Mouse (Mus musculus) heart, embryonic 10.5 days (tissue): ENCODE measurements around the gene Gm20708. TPM values are rescaled to one million over a fixed set of nuclear protein-coding genes. Genes with fewer than 3 reads are reported as not detected.
"Not testable (repeated sequence)": the region's sequence is repeated elsewhere in the genome, so short reads cannot be mapped to it uniquely, and the experiment has no call there.

Experiments
- DNase-seq: peaks from one replicate; pipeline ENCODE4 v3.0.0-alpha.2; 2017; ENCODE audit warnings: low spot score
- H3K27ac ChIP-seq: fragments of 300-500 bp; sonication (generic); 2 replicates; pipeline ENCODE4 v1.5.1; 2016; ENCODE audit warnings: mild to moderate bottlenecking
- H3K27me3 ChIP-seq: fragments of 300-500 bp; sonication (generic); 2 replicates; pipeline ENCODE4 v1.6.1; 2016; ENCODE audit warnings: mild to moderate bottlenecking; ENCODE audit not compliant: poor library complexity, insufficient read depth, severe bottlenecking
- H3K36me3 ChIP-seq: fragments of 300-500 bp; sonication (generic); 2 replicates; pipeline ENCODE4 v1.6.1; 2016; ENCODE audit warnings: mild to moderate bottlenecking, moderate library complexity
- H3K4me1 ChIP-seq: fragments of 300-500 bp; sonication (generic); 2 replicates; pipeline ENCODE4 v1.6.1; 2016; ENCODE audit warnings: mild to moderate bottlenecking
- H3K4me3 ChIP-seq: fragments of 300-500 bp; sonication (generic); 2 replicates; pipeline ENCODE4 v1.5.1; 2016; ENCODE audit warnings: mild to moderate bottlenecking, moderate library complexity
- H3K9me3 ChIP-seq: fragments of 300-500 bp; sonication (generic); 2 replicates; pipeline ENCODE4 v1.6.1; 2016; ENCODE audit warnings: mild to moderate bottlenecking, moderate library complexity
- WGBS: fragments of 180-500 bp; shearing (Covaris S2); methylation state at CpG from one replicate; pipeline ENCODE4 v1.1.7; 2016; 5-methylcytosine and 5-hydroxymethylcytosine counted together
- polyA plus RNA-seq: library from polyadenylated mRNA; unstranded; fragments of >200 nt; fragmentation: Nextera tagmentation; extraction: Ambion mirVana; gene quantifications from 2 replicates; pipeline ENCODE4 v1.2.1, GENCODE M21; 2016

Gm20708 gene
- polyA plus RNA-seq, 1 experiment from 2014 or later: 1.1 TPM

DNA sequence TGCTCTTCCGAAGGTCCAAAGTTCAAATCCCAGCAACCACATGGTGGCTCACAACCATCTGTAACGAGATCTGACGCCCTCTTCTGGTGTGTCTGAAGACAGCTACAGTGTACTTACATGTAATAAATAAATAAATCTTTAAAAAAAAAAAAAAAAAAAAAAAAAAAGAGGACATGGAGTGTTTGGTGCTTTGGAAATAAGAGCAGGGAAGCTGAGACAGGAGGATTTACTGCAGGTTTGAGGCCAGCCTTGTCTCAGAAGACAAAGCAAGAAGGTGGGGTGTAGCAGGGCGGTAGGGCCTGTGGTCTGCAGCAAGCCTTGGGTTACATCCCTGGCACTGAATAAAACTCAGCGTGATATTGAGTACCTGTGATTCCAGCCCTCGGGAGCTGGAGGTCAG lies 24.0 kb downstream of the Gm20708 start:
- peaks cover 47% of the 10 kb centered on the region for H3K4me1 ChIP-seq
- not testable (repeated sequence) for DNase-seq, H3K9me3 ChIP-seq, H3K36me3 ChIP-seq, H3K4me3 ChIP-seq, H3K27ac ChIP-seq, H3K27me3 ChIP-seq
- WGBS: 72% methylated on average over 5 of the region's 6 CpGs

DNA sequence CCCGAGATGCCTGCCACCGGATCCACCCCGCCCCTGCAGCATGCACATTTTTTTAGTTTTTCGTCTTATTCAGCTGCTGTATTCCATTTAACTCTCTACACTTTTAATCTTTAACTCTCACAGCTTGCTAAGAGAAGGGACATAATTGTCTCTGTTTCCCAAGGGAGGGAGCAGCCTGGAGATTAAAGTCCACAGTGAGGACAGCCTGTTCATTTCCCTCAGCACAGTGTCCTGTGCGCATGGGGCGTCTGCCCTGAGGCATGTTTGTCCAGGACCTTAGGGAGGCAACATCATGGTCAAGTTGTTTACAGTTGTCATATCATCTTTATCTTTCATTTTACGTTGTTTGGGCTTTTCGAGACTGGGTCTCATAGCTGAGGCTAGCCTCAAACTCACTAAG lies 24.6 kb downstream of the Gm20708 start:
- DNase-seq: no peak
- 90% methylated on average over 8 of the region's 8 CpGs for WGBS
- Histone ChIP-seq H3K4me1 (peaks cover 44% of the 10 kb centered on the region), H3K4me3 (no peak overlapping the region), H3K27me3 (no peaks in the 10 kb centered on the region), H3K27ac (no peak overlapping the region), H3K9me3 (no peaks in the 10 kb centered on the region), H3K36me3 (0 out of 2 replicates have a peak, but pooled peaks cover 2% of the 10 kb centered on the region)

DNA sequence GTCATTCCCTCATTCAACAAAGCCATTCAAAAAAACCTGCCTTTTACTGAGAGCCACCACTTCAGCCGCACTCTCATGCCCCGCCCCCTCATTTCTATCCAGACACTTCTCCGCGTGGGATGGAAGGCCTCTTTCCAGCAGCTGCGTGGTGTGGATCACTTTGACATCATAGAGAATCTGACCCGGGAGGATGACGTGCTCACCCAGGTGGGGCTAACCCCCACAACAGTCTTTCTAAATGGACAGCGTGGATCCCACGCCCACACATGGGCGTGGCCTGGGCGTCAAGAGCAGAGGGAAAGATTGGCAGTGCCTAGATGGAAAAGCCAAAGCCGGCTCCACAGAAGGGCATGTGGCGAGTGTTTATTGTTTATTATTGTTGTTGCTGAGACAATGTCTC lies 26.8 kb downstream of the Gm20708 start:
- Histone ChIP-seq H3K4me1 (peaks cover 36% of the 10 kb centered on the region), H3K36me3 (0 out of 2 replicates have a peak, but pooled peaks cover 2% of the 10 kb centered on the region), H3K27me3 (no peaks in the 10 kb centered on the region), H3K27ac (no peak overlapping the region), H3K9me3 (no peaks in the 10 kb centered on the region), H3K4me3 (peak overlapping the region; percentile 34; the same call in 1 of the 2 replicates)
- WGBS: 21% methylated on average over 13 of the region's 13 CpGs
- DNase-seq: no peak

DNA sequence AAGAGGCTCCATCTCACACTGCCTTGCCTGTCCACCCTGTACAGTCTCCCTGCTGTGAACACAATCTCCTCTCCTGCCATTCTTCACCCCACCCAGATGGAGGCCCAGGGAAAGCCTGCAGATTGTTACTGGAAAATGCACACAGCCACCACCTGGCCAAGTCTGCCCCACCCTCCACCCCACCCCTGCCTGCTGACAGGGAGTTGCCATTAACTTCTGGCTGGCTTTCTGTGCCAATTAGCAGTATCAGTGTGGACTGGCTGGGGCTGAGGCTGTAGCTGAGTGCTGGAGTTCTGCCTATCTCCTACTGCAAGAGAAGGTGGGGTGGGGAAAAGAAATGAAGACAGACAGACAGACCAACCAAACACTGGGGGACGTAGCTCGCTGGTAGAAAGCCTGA lies 29.1 kb downstream of the Gm20708 start:
- peaks cover 26% of the 10 kb centered on the region for H3K4me1 ChIP-seq
- 58% methylated on average over 2 of the region's 2 CpGs for WGBS
- H3K27me3 ChIP-seq: no peaks in the 10 kb centered on the region
- no peaks in the 10 kb centered on the region for H3K9me3 ChIP-seq
- H3K36me3 ChIP-seq: 0 out of 2 replicates have a peak, but pooled peaks cover 2% of the 10 kb centered on the region
- no peak overlapping the region for H3K27ac ChIP-seq
- H3K4me3 ChIP-seq: no peak overlapping the region
- DNase-seq: peak; percentile 93

DNA sequence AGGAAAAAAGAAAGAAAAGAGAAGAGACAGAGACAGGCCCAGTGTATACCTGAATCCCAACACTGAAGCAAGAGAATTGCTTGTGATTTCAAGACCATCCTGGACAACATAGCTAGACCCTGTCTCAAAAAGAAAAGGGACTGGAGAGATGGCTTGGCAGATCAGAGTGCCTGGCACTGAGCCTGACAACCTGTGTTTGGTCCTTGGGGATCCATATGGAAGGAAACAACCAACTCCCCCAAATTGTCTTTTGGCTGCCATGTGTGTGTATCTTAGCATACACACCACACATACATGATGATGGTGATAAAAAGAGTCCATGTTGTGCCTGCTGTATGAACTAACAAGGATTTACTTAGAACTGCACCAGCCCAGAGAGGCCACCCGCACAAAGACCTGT lies 29.6 kb downstream of the Gm20708 start:
- no peaks in the 10 kb centered on the region for H3K27me3 ChIP-seq
- peaks cover 26% of the 10 kb centered on the region for H3K4me1 ChIP-seq
- no peaks in the 10 kb centered on the region for H3K9me3 ChIP-seq
- no peak for DNase-seq
- no peak overlapping the region for H3K27ac ChIP-seq
- H3K36me3 ChIP-seq: 0 out of 2 replicates have a peak, but pooled peaks cover 2% of the 10 kb centered on the region
- WGBS: 63% methylated on average over 1 of the region's 1 CpGs
- no peak overlapping the region for H3K4me3 ChIP-seq

DNA sequence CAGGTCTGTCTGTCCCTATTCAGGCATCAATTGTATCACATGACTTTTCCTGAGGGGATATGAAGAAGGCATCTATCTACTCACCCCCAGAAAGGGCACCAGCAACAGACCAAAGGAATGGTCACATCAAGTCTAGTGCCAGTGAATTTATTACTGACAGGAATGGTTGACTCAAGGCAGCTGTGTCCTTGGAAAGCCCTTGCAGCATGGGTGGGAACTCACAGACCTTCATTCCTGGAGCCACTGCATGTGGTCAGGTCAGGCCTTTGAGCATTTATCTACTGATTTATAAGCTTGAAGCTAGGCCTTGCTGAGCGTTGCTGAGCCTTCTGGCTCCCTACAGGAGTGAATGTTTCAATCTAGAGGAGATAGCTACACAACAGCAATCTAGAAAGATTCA lies 31.4 kb downstream of the Gm20708 start:
- H3K9me3 ChIP-seq: no peaks in the 10 kb centered on the region
- no peak for DNase-seq
- 48% methylated on average over 1 of the region's 1 CpGs for WGBS
- H3K27ac ChIP-seq: peak overlapping the region; percentile 23; the same call in 1 of the 2 replicates
- H3K36me3 ChIP-seq: no peaks in the 10 kb centered on the region
- H3K4me1 ChIP-seq: peaks cover 26% of the 10 kb centered on the region
- no peaks in the 10 kb centered on the region for H3K27me3 ChIP-seq
- no peak overlapping the region for H3K4me3 ChIP-seq

DNA sequence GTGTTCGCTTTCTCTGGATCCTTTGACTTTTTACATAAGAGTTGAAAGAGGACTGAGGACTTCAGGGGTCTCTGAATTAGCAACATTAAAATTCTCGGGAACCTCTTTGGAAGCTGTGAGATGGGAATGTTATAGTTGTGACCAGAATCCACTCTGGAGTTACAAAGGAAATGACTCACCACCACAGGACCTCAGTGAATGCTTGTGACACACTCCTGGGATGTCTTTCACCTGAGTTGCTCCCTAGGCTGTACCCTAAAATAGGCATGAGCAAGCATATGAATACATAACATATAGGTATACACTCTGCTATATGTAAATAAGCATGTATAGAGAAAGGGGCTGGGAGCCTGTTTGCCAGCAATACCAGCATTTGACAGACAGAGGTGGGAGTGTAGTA lies 34.0 kb downstream of the Gm20708 start:
- no peaks in the 10 kb centered on the region for H3K27me3 ChIP-seq
- H3K27ac ChIP-seq: no peak overlapping the region
- no peak for DNase-seq
- no peaks in the 10 kb centered on the region for H3K9me3 ChIP-seq
- no peaks in the 10 kb centered on the region for H3K36me3 ChIP-seq
- H3K4me1 ChIP-seq: peaks cover 27% of the 10 kb centered on the region
- WGBS: 74% methylated on average over 2 of the region's 2 CpGs
- H3K4me3 ChIP-seq: no peak overlapping the region

DNA sequence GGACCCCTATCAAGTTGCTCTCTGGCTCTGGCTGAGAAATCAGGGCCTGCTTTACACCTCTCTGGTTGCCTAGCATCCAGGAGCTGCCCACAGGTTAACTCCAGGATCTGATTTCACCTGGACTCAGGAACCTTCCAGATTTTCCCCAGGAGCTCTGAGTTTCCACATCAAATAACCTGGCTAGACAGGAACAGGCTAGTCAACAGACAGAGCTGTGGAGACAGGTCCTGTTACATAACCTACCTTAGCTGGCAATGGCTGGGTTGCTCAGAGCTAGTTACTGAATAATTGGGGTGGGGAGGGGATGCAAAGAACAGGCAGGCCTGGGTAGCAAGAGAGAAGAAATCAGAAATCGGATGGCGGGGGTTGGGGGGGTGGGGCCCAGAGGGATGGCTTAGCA lies 35.5 kb downstream of the Gm20708 start:
- no peaks in the 10 kb centered on the region for H3K27me3 ChIP-seq
- H3K27ac ChIP-seq: peak overlapping the region; percentile 30; the same call in 1 of the 2 replicates
- no peaks in the 10 kb centered on the region for H3K36me3 ChIP-seq
- no peaks in the 10 kb centered on the region for H3K9me3 ChIP-seq
- H3K4me1 ChIP-seq: peaks cover 33% of the 10 kb centered on the region
- DNase-seq: no peak
- 45% methylated on average over 2 of the region's 2 CpGs for WGBS
- no peak overlapping the region for H3K4me3 ChIP-seq

DNA sequence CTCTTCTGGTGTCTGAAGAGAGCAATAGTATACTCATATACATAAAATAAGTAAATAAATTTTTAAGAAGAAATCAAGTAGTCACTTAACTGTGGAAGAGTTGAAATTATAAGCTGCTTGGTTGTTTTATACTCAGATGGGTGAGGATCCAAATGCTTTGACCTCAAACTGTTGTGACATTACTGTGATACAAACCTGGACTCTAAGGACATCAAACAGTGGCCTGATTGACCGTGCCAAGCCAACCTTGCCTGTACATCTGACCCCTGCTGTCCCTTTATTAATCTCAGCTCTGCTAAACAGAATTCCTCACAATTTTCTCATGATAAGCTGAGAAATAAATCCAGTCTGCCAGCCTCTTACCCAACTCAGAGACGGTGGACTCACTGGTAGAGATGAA lies 36.2 kb downstream of the Gm20708 start:
- 87% methylated on average over 2 of the region's 2 CpGs for WGBS
- H3K4me3 ChIP-seq: no peak overlapping the region
- H3K9me3 ChIP-seq: no peaks in the 10 kb centered on the region
- peaks cover 37% of the 10 kb centered on the region for H3K4me1 ChIP-seq
- no peaks in the 10 kb centered on the region for H3K36me3 ChIP-seq
- H3K27me3 ChIP-seq: no peaks in the 10 kb centered on the region
- no peak overlapping the region for H3K27ac ChIP-seq
- no peak for DNase-seq

DNA sequence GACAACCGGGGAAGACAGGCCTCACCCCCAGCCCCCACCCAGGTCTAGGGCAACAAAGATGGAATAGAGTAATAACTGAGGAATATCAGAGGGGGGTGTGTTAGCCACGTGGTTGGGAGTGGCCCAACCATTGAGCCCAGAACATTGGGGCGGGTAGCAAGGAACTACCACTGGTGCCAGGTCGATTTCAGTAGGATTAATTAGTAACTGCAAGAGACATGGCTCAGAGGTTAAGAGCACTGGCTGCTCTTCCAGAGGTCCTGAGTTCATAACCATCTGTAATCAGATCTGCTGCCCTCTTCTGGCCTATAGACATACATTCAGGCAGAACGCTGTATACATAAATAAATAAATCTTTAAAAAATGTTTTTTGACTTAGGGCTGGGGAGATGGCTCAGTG lies 37.2 kb downstream of the Gm20708 start:
- no peak overlapping the region for H3K4me3 ChIP-seq
- no peak for DNase-seq
- H3K4me1 ChIP-seq: peaks cover 31% of the 10 kb centered on the region
- WGBS: 62% methylated on average over 5 of the region's 5 CpGs
- H3K36me3 ChIP-seq: peaks cover 5% of the 10 kb centered on the region
- H3K27ac ChIP-seq: no peak overlapping the region
- H3K9me3 ChIP-seq: no peaks in the 10 kb centered on the region
- no peaks in the 10 kb centered on the region for H3K27me3 ChIP-seq

DNA sequence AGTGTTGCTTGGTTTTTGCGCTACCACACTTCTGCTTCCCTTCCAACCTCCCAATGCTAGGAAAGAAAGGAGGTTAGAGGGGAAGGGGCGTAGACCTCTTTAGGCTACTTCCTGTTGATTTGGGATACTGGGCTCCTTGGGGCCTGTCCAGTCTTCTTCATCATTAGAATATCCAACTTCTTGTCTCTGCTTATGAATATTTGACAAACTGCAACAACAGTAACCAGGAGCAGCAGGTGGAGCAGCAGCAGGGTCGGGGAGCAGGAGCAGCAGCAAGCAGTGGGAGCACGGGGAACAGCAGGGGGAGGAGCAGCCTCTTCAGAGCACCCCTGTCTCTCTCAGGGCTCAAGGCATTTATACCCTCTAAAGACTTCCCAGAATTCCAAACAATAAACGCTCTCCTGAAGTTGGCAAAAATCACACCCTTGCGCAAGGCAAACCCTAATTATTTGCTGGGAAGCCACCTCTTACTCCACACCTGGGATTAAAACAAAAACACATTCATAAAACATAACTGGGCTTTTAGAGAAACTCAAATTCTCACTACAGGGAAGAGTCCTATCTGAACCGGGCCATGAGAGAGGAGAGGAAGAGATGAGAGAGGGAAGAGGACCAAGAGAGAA lies 38.2 kb downstream of the Gm20708 start:
- DNase-seq: no peak

DNA sequence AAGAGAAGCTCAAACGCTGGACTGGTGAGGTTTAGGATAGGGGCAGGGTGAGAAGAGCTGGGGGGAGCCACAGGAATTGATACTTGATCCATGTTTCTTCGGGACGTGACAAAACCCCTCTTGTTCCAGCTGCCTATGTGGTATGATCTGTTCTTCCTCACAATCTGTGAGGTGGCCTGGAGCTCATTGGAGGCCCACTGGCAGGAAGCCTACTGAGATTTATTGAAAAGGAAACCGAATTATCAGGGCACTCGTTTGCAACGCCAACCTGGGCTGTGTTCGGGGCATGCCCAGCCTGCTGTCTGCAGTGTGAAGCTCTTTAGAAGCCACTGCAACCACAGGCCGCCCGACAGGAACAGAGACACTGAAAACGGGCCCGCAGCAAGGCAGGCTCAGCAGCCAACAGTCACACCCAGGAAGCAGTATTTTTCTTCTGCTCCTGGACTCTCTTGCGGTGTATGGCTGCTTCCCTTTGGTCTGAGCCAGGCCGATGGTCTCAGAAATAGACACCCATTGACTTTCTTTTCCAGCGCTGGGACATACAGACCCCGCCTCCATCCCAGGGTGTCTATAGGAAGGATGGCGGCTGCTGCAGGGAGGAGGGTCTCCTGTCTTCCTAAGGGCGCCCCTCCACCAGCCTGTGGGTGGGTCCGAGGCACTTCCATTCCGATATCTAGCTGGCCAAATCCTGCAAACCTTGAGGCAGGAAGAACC lies 39.0 kb downstream of the Gm20708 start:
- DNase-seq: no peak
- H3K9me3 ChIP-seq: no peaks in the 10 kb centered on the region
- no peaks in the 10 kb centered on the region for H3K27me3 ChIP-seq
- peak overlapping the region; percentile 79 for H3K4me3 ChIP-seq
- 11% methylated on average over 19 of the region's 19 CpGs for WGBS
- peaks cover 23% of the 10 kb centered on the region for H3K36me3 ChIP-seq
- peaks cover 31% of the 10 kb centered on the region for H3K4me1 ChIP-seq
- H3K27ac ChIP-seq: peak overlapping the region; percentile 96

More for the DNA sequence above, 38.2 kb downstream of the Gm20708 start:
- H3K27ac ChIP-seq: peak overlapping the region; percentile 96
- no peaks in the 10 kb centered on the region for H3K9me3 ChIP-seq
- H3K4me1 ChIP-seq: peaks cover 31% of the 10 kb centered on the region
- 86% methylated on average over 7 of the region's 7 CpGs for WGBS
- peak overlapping the region; percentile 79 for H3K4me3 ChIP-seq
- no peaks in the 10 kb centered on the region for H3K27me3 ChIP-seq
- peaks cover 16% of the 10 kb centered on the region for H3K36me3 ChIP-seq

DNA sequence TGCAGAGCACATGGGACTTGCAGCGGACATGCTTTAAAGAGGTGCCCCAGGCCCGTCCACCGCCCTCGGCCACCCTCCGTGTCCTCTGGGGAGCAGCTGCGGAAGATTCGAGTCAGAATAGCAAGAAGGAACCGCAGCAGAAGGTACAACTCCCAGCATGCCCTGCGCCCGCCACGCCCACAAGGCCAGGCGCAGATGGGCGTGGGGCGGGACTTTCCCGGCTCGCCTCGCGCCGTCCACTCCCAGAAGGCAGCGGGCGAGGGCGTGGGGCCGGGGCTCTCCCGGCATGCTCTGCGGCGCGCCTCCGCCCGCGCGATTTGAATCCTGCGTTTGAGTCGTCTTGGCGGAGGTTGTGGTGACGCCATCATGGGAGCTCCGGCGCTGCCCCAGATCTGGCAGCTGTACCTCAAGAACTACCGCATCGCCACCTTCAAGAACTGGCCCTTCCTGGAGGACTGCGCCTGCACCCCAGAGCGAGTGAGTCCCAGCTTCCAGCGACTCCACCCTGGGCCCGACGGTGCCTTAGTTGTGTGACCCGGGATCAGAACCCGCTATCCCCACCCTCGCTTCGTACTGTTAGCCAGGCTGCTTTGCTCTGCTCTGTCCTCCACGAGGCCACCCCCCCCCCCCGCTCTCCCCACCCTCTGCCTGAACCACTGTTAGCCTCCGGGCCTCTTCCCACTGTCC lies 39.7 kb downstream of the Gm20708 start, which contains the start of gene Birc5:
Gene Birc5 (plus strand): TSS at position 267 of the 687 bp plus-strand sequence.
- Histone ChIP-seq H3K4me1 (peaks cover 31% of the 10 kb centered on the region), H3K9me3 (no peaks in the 10 kb centered on the region), H3K36me3 (peaks cover 30% of the 10 kb centered on the region), H3K4me3 (peak within 1 kb of the TSS; percentile 79), H3K27me3 (no peaks in the 10 kb centered on the region), H3K27ac (peak within 1 kb of the TSS; percentile 96)
- under 1% methylated on average over 51 of the region's 51 CpGs for WGBS
- DNase-seq: peak; percentile 98
